Mouse (Mus musculus) neural tube, embryonic 12.5 days (tissue): Measurements from ENCODE around the gene Nudt1. TPM values are rescaled to one million over a fixed set of nuclear protein-coding genes. Genes with fewer than 3 reads are reported as not detected.

Source experiments
- ATAC-seq: fragments of 200-750 bp; cut with Nextera tagmentation; 2 replicates; pipeline ENCODE4 v1.8.0; 2017; ENCODE audit warnings: low read depth, mild to moderate bottlenecking, moderate TSS enrichment, moderate library complexity; ENCODE audit not compliant: low FRiP score
- H3K27ac ChIP-seq: fragments of 300-500 bp; sonication (generic); 2 replicates; pipeline ENCODE4 v1.5.1; 2016
- H3K27me3 ChIP-seq: fragments of 300-500 bp; sonication (generic); replicated peaks from 2 replicates; pipeline ENCODE4 v1.6.1; 2016; ENCODE audit warnings: mild to moderate bottlenecking
- H3K36me3 ChIP-seq: fragments of 300-500 bp; sonication (generic); 2 replicates; pipeline ENCODE4 v1.6.1; 2016; ENCODE audit warnings: mild to moderate bottlenecking
- H3K4me1 ChIP-seq: fragments of 300-500 bp; sonication (generic); 2 replicates; pipeline ENCODE4 v1.6.1; 2016
- H3K4me2 ChIP-seq: fragments of 300-500 bp; sonication (generic); replicated peaks from 2 replicates; pipeline ENCODE4 v1.6.1; 2016; ENCODE audit warnings: mild to moderate bottlenecking
- H3K4me3 ChIP-seq: fragments of 300-500 bp; sonication (generic); 2 replicates; pipeline ENCODE4 v1.5.1; 2016
- H3K9ac ChIP-seq: fragments of 300-500 bp; sonication (generic); 2 replicates; pipeline ENCODE4 v1.6.1; 2016; ENCODE audit warnings: mild to moderate bottlenecking
- H3K9me3 ChIP-seq: fragments of 300-500 bp; sonication (generic); 2 replicates; pipeline ENCODE4 v1.6.1; 2016; ENCODE audit warnings: mild to moderate bottlenecking
- WGBS: fragments of 180-500 bp; shearing (Covaris S2); methylation state at CpG from one replicate; pipeline ENCODE4 v1.1.7; 2016; 5-methylcytosine and 5-hydroxymethylcytosine counted together
- polyA plus RNA-seq: library from polyadenylated mRNA; unstranded; fragments of >200 nt; fragmentation: Nextera tagmentation; extraction: Ambion mirVana; gene quantifications from 2 replicates; pipeline ENCODE4 v1.2.1, GENCODE M21; 2016

Gene Nudt1
- polyA plus RNA-seq, result 41.6 and 43.3 TPM in 2 replicates

- H3K27ac ChIP-seq, result peak within 1 kb of the TSS; percentile 72
- H3K4me2 ChIP-seq, result peak within 1 kb of the TSS; percentile 76
- peaks cover 20% of the 10 kb centered on the region for H3K4me1 ChIP-seq
- no peaks in the 10 kb centered on the region for H3K27me3 ChIP-seq
- peak within 1 kb of the TSS; percentile 97 for H3K9ac ChIP-seq
- H3K9me3 ChIP-seq, result no peaks in the 10 kb centered on the region
- ATAC-seq, result peak; percentile 89
- WGBS, result under 1% methylated on average over 60 of the region's 60 CpGs
- H3K4me3 ChIP-seq, result peak within 1 kb of the TSS; percentile 86
- 0 out of 2 replicates have a peak, but pooled peaks cover 4% of the 10 kb centered on the region for H3K36me3 ChIP-seq
Observed at GRCm38 (mm10) chr5:140321042-140321755, at the start of gene Nudt1, which contains the start of gene Mad1l1. Gene Nudt1, plus strand, starts transcription at chr5:140321656. Gene Mad1l1, minus strand, starts transcription at chr5:140321552.

- ATAC-seq, result no peak
- H3K4me2 ChIP-seq, result no peak overlapping the region
- H3K9me3 ChIP-seq, result no peaks in the 10 kb centered on the region
- H3K4me3 ChIP-seq, result no peak overlapping the region
- no peak overlapping the region for H3K9ac ChIP-seq
- 85% methylated on average over 6 of the region's 6 CpGs for WGBS
- H3K27me3 ChIP-seq, result no peaks in the 10 kb centered on the region
- H3K27ac ChIP-seq, result no peak overlapping the region
- H3K4me1 ChIP-seq, result 0 out of 2 replicates have a peak, but pooled peaks cover 4% of the 10 kb centered on the region
- peaks cover 13% of the 10 kb centered on the region for H3K36me3 ChIP-seq
Observed at GRCm38 (mm10) chr5:140276779-140277178, 44.7 kb upstream of the Nudt1 start.

GRCm38 (mm10) chr5:140280205-140280604, 41.3 kb upstream of the Nudt1 start:
- Histone ChIP-seq H3K4me2 (no peak overlapping the region), H3K27me3 (no peaks in the 10 kb centered on the region), H3K4me3 (no peak overlapping the region), H3K9ac (no peak overlapping the region), H3K4me1 (0 out of 2 replicates have a peak, but pooled peaks cover 4% of the 10 kb centered on the region), H3K36me3 (peaks cover 21% of the 10 kb centered on the region), H3K27ac (no peak overlapping the region), H3K9me3 (no peaks in the 10 kb centered on the region)
- 61% methylated on average over 9 of the region's 9 CpGs for WGBS
- ATAC-seq, result no peak

- H3K36me3 ChIP-seq, result peaks cover 21% of the 10 kb centered on the region
- no peak overlapping the region for H3K9ac ChIP-seq
- no peak overlapping the region for H3K27ac ChIP-seq
- no peaks in the 10 kb centered on the region for H3K27me3 ChIP-seq
- no peak for ATAC-seq
- no peaks in the 10 kb centered on the region for H3K9me3 ChIP-seq
- H3K4me2 ChIP-seq, result no peak overlapping the region
- H3K4me1 ChIP-seq, result 0 out of 2 replicates have a peak, but pooled peaks cover 4% of the 10 kb centered on the region
- H3K4me3 ChIP-seq, result no peak overlapping the region
- WGBS, result 81% methylated on average over 8 of the region's 8 CpGs
Observed at GRCm38 (mm10) chr5:140282376-140282775, 39.1 kb upstream of the Nudt1 start.

- H3K27ac ChIP-seq, result no peak overlapping the region
- WGBS, result over 99% methylated on average over 3 of the region's 3 CpGs
- 0 out of 2 replicates have a peak, but pooled peaks cover 4% of the 10 kb centered on the region for H3K4me1 ChIP-seq
- no peaks in the 10 kb centered on the region for H3K9me3 ChIP-seq
- H3K27me3 ChIP-seq, result no peaks in the 10 kb centered on the region
- no peak for ATAC-seq
- no peak overlapping the region for H3K9ac ChIP-seq
- no peak overlapping the region for H3K4me3 ChIP-seq
- peaks cover 20% of the 10 kb centered on the region for H3K36me3 ChIP-seq
- H3K4me2 ChIP-seq, result no peak overlapping the region
Observed at GRCm38 (mm10) chr5:140282900-140283299, 38.6 kb upstream of the Nudt1 start.

- H3K27me3 ChIP-seq, result no peaks in the 10 kb centered on the region
- H3K27ac ChIP-seq, result no peak overlapping the region
- 94% methylated on average over 2 of the region's 2 CpGs for WGBS
- ATAC-seq, result no peak
- H3K9ac ChIP-seq, result no peak overlapping the region
- peaks cover 16% of the 10 kb centered on the region for H3K36me3 ChIP-seq
- H3K4me1 ChIP-seq, result 0 out of 2 replicates have a peak, but pooled peaks cover 4% of the 10 kb centered on the region
- H3K4me3 ChIP-seq, result no peak overlapping the region
- no peaks in the 10 kb centered on the region for H3K9me3 ChIP-seq
- H3K4me2 ChIP-seq, result no peak overlapping the region
Observed at GRCm38 (mm10) chr5:140284011-140284410, 37.4 kb upstream of the Nudt1 start.

GRCm38 (mm10) chr5:140284761-140285160, 36.7 kb upstream of the Nudt1 start:
- Histone ChIP-seq H3K36me3 (peaks cover 20% of the 10 kb centered on the region), H3K27me3 (no peaks in the 10 kb centered on the region), H3K27ac (no peak overlapping the region), H3K4me2 (no peak overlapping the region), H3K9ac (no peak overlapping the region), H3K4me3 (no peak overlapping the region), H3K9me3 (no peaks in the 10 kb centered on the region), H3K4me1 (0 out of 2 replicates have a peak, but pooled peaks cover 4% of the 10 kb centered on the region)
- WGBS, result 90% methylated on average over 2 of the region's 2 CpGs
- ATAC-seq, result no peak

GRCm38 (mm10) chr5:140288287-140288686, 33.2 kb upstream of the Nudt1 start:
- H3K27me3 ChIP-seq, result no peaks in the 10 kb centered on the region
- no peak overlapping the region for H3K4me2 ChIP-seq
- H3K4me1 ChIP-seq, result no peaks in the 10 kb centered on the region
- no peak for ATAC-seq
- WGBS, result 83% methylated on average over 3 of the region's 3 CpGs
- H3K9me3 ChIP-seq, result no peaks in the 10 kb centered on the region
- no peak overlapping the region for H3K4me3 ChIP-seq
- no peak overlapping the region for H3K27ac ChIP-seq
- H3K36me3 ChIP-seq, result peaks cover 19% of the 10 kb centered on the region
- no peak overlapping the region for H3K9ac ChIP-seq

GRCm38 (mm10) chr5:140289161-140289560, 32.3 kb upstream of the Nudt1 start:
- no peak overlapping the region for H3K4me3 ChIP-seq
- no peak for ATAC-seq
- H3K4me2 ChIP-seq, result no peak overlapping the region
- WGBS, result 96% methylated on average over 2 of the region's 2 CpGs
- H3K27ac ChIP-seq, result no peak overlapping the region
- no peaks in the 10 kb centered on the region for H3K9me3 ChIP-seq
- H3K27me3 ChIP-seq, result no peaks in the 10 kb centered on the region
- H3K4me1 ChIP-seq, result no peaks in the 10 kb centered on the region
- H3K9ac ChIP-seq, result no peak overlapping the region
- H3K36me3 ChIP-seq, result peaks cover 24% of the 10 kb centered on the region

GRCm38 (mm10) chr5:140292152-140292551, 29.3 kb upstream of the Nudt1 start:
- Histone ChIP-seq H3K27me3 (no peaks in the 10 kb centered on the region), H3K36me3 (peaks cover 41% of the 10 kb centered on the region), H3K4me2 (no peak overlapping the region), H3K9ac (no peak overlapping the region), H3K27ac (no peak overlapping the region), H3K4me3 (no peak overlapping the region), H3K4me1 (no peaks in the 10 kb centered on the region), H3K9me3 (no peaks in the 10 kb centered on the region)
- WGBS, result 77% methylated on average over 1 of the region's 1 CpGs
- ATAC-seq, result peak; percentile 33; the same call in 1 of the 2 replicates

- Histone ChIP-seq H3K4me3 (no peak overlapping the region), H3K27ac (no peak overlapping the region), H3K9me3 (no peaks in the 10 kb centered on the region), H3K9ac (no peak overlapping the region), H3K4me2 (no peak overlapping the region), H3K27me3 (no peaks in the 10 kb centered on the region), H3K4me1 (no peaks in the 10 kb centered on the region), H3K36me3 (peaks cover 69% of the 10 kb centered on the region)
- ATAC-seq, result no peak
- 88% methylated on average over 4 of the region's 4 CpGs for WGBS
Observed at GRCm38 (mm10) chr5:140298291-140298690, 23.2 kb upstream of the Nudt1 start.

- H3K4me2 ChIP-seq, result no peak overlapping the region
- peaks cover 83% of the 10 kb centered on the region for H3K36me3 ChIP-seq
- no peak overlapping the region for H3K9ac ChIP-seq
- WGBS, result 84% methylated on average over 8 of the region's 8 CpGs
- H3K9me3 ChIP-seq, result no peaks in the 10 kb centered on the region
- no peaks in the 10 kb centered on the region for H3K4me1 ChIP-seq
- H3K27me3 ChIP-seq, result no peaks in the 10 kb centered on the region
- H3K4me3 ChIP-seq, result no peak overlapping the region
- H3K27ac ChIP-seq, result no peak overlapping the region
- ATAC-seq, result no peak
Observed at GRCm38 (mm10) chr5:140306016-140306415, 15.4 kb upstream of the Nudt1 start.

GRCm38 (mm10) chr5:140307602-140308001, 13.9 kb upstream of the Nudt1 start:
- Histone ChIP-seq H3K4me3 (no peak overlapping the region), H3K36me3 (peaks cover 84% of the 10 kb centered on the region), H3K27me3 (no peaks in the 10 kb centered on the region), H3K4me2 (no peak overlapping the region), H3K27ac (no peak overlapping the region), H3K9ac (no peak overlapping the region), H3K9me3 (no peaks in the 10 kb centered on the region), H3K4me1 (no peaks in the 10 kb centered on the region)
- WGBS, result 92% methylated on average over 14 of the region's 14 CpGs
- no peak for ATAC-seq
